ENCODE assay signal across 8 mouse cellular contexts in genomic region chr19:36535186-36535585, GRCm38 (mm10). TPM values are rescaled to one million over a fixed set of nuclear protein-coding genes. Genes with fewer than 3 reads are reported as not detected.
DNase-seq lines count a peak whose midpoint lies in the region; ATAC-seq and TF ChIP-seq lines count a peak whose summit lies in the region.
"Had no signal": no experiment of that assay in that cellular context is flagged by ENCODE, and none has a peak within 500 bp of the region (broad histone marks: within the 10 kb centered on the region; RNA-seq: fewer than 3 reads in every experiment).

No protein-coding gene starts in this region.

- H3K27me3 ChIP-seq in kidney, embryonic 15.5 days: peaks cover 7% of the 10 kb centered on the region; the same call in 1 of the 2 replicates
- peaks cover 42% of the 10 kb centered on the region for H3K27me3 ChIP-seq in forebrain, embryonic 10.5 days (ENCODE audit: poor library complexity, severe bottlenecking)
- H3K27me3 ChIP-seq in hindbrain, embryonic 10.5 days (ENCODE audit: insufficient read depth, poor library complexity, severe bottlenecking): peaks cover 16% of the 10 kb centered on the region
- H3K27me3 ChIP-seq in midbrain, postnatal 0 days (ENCODE audit: insufficient read depth, low read length): no peaks in the 10 kb centered on the region

- no peak overlapping the region for H3K9ac ChIP-seq in kidney, embryonic 15.5 days
- no peak overlapping the region for H3K9ac ChIP-seq in midbrain, postnatal 0 days (replicated peaks; ENCODE audit: low read length, poor library complexity, severe bottlenecking)
- H3K9ac ChIP-seq: liver, embryonic 15.5 days had no signal

- H3K4me1 ChIP-seq in kidney, embryonic 15.5 days: peaks cover 24% of the 10 kb centered on the region
- peaks cover 51% of the 10 kb centered on the region for H3K4me1 ChIP-seq in forebrain, embryonic 10.5 days
- peaks cover 35% of the 10 kb centered on the region for H3K4me1 ChIP-seq in hindbrain, embryonic 10.5 days (replicated peaks)
- 0 out of 2 replicates have a peak, but pooled peaks cover 4% of the 10 kb centered on the region for H3K4me1 ChIP-seq in midbrain, postnatal 0 days (ENCODE audit: insufficient read depth, low read length)

- H3K4me2 ChIP-seq in kidney, embryonic 15.5 days: 0 out of 2 replicates have a peak overlapping the region, but pooled peaks have one; percentile 55
- H3K4me2 ChIP-seq in midbrain, postnatal 0 days (ENCODE audit: low read depth, low read length, poor library complexity, severe bottlenecking): no peak overlapping the region

- H3K27ac ChIP-seq in kidney, embryonic 15.5 days: 0 out of 2 replicates have a peak overlapping the region, but pooled peaks have one; percentile 9
- H3K27ac ChIP-seq in forebrain, embryonic 10.5 days: peak overlapping the region; percentile 70; the same call in 1 of the 2 replicates
- H3K27ac ChIP-seq in hindbrain, embryonic 10.5 days: peak overlapping the region; percentile 71; the same call in 1 of the 2 replicates
- peak overlapping the region; percentile 57 for H3K27ac ChIP-seq in midbrain, postnatal 0 days (ENCODE audit: low read depth, low read length)
- H3K27ac ChIP-seq: liver, embryonic 15.5 days had no signal

- DNase-seq in kidney, adult 11 months: no peak
- DNase-seq in forebrain, embryonic 10.5 days (ENCODE audit: extremely low spot score, low spot score): no peak
- no peak for DNase-seq in hindbrain, embryonic 10.5 days (ENCODE audit: low spot score)
- no peak for DNase-seq in midbrain, postnatal 0 days (ENCODE audit: low spot score)
- no peak for DNase-seq in gastrocnemius, postnatal 36 days
- no peak for DNase-seq in adrenal gland, adult 8-10 months

- intact Hi-C loops in gastrocnemius, postnatal 36 days (cut with DNase I): no loop called here

- H3K9me3 ChIP-seq in kidney, embryonic 15.5 days (replicated peaks): no peaks in the 10 kb centered on the region
- H3K9me3 ChIP-seq in forebrain, embryonic 10.5 days: no peaks in the 10 kb centered on the region
- H3K9me3 ChIP-seq in hindbrain, embryonic 10.5 days: no peaks in the 10 kb centered on the region
- no peaks in the 10 kb centered on the region for H3K9me3 ChIP-seq in midbrain, postnatal 0 days (ENCODE audit: low read length)
- H3K9me3 ChIP-seq: liver, embryonic 15.5 days had no signal

- WGBS in kidney, embryonic 15.5 days: 56% methylated on average over 2 of the region's 2 CpGs
- 23% methylated on average over 2 of the region's 2 CpGs for WGBS in forebrain, embryonic 10.5 days
- 56% methylated on average over 2 of the region's 2 CpGs for whole genome bisulfite sequencing in hindbrain, embryonic 10.5 days
- 35% methylated on average over 2 of the region's 2 CpGs for WGBS in midbrain, postnatal 0 days

- no peak for TF ChIP-seq CTCF in midbrain, postnatal 0 days (IDR thresholded peaks at IDR 0.05)

- H3K4me3 ChIP-seq in kidney, embryonic 15.5 days (replicated peaks): no peak overlapping the region
- peak overlapping the region; percentile 36; the same call in 1 of the 2 replicates for H3K4me3 ChIP-seq in forebrain, embryonic 10.5 days
- H3K4me3 ChIP-seq in hindbrain, embryonic 10.5 days: no peak overlapping the region
- no peak overlapping the region for H3K4me3 ChIP-seq in midbrain, postnatal 0 days (ENCODE audit: low read depth, low read length)
- H3K4me3 ChIP-seq: liver, embryonic 15.5 days had no signal

- H3K36me3 ChIP-seq in kidney, embryonic 15.5 days: no peaks in the 10 kb centered on the region
- no peaks in the 10 kb centered on the region for H3K36me3 ChIP-seq in forebrain, embryonic 10.5 days (replicated peaks)
- H3K36me3 ChIP-seq in hindbrain, embryonic 10.5 days: no peaks in the 10 kb centered on the region
- no peaks in the 10 kb centered on the region for H3K36me3 ChIP-seq in midbrain, postnatal 0 days (ENCODE audit: insufficient read depth, low read length)
- H3K36me3 ChIP-seq: liver, embryonic 15.5 days had no signal

- no peak for ATAC-seq in kidney, embryonic 15.5 days (replicated peaks; ENCODE audit: low FRiP score)
- ATAC-seq in midbrain, postnatal 0 days (ENCODE audit: low FRiP score): 0 out of 2 replicates have a peak, but pooled peaks have one; percentile 20

RNA-seq across cellular contexts. Expression of gene Hectd2, which starts 19.3 kb away (rescaled TPM):
- polyA plus RNA-seq in kidney, embryonic 15.5 days (2015; fragmentation: Nextera tagmentation; extraction: Ambion mirVana): 2.2 and 2.9 TPM in 2 replicates
- polyA plus RNA-seq in forebrain, embryonic 10.5 days (2016; fragmentation: Nextera tagmentation; extraction: Ambion mirVana): 2.2 TPM in 2 replicates
- 4.7 and 7.4 TPM in 2 replicates for polyA plus RNA-seq in hindbrain, embryonic 10.5 days (2016; fragmentation: Nextera tagmentation; extraction: Ambion mirVana)
- total RNA-seq in midbrain, postnatal 0 days (2014; rRNA removed): 31.2 and 31.7 TPM in 2 replicates
- 6.1 and 8.1 TPM in 2 replicates for polyA plus RNA-seq in midbrain, postnatal 0 days (2015; fragmentation: Nextera tagmentation; extraction: Ambion mirVana)
- 1 to 10 TPM; 2.8 to 4.6 TPM for total RNA-seq in gastrocnemius, postnatal 36 days (2021)
- 1 to 10 TPM; 1.5 to 4.0 (median 2.8) TPM for total RNA-seq in adrenal gland, adult 8-10 months (2022)

Comparison
In these comparisons a context has a peak if more than half of its experiments do, and no peak if none do; other contexts are left out.
1. H3K27ac ChIP-seq: peak in every context shown above with its lines; median percentile 71 in hindbrain, embryonic 10.5 days; 70 in forebrain, embryonic 10.5 days; 57 in midbrain, postnatal 0 days; 9 in kidney, embryonic 15.5 days.